Mouse (Mus musculus): ENCODE data around the gene Mpst. TPM values are rescaled to one million over a fixed set of nuclear protein-coding genes. Genes with fewer than 3 reads are reported as not detected.
A peak's percentile ranks its signal among the peaks of the same experiment; 100 is the strongest.

Gene Mpst
- polyA plus RNA-seq, 1 experiment, result 72.9 TPM

DNA sequence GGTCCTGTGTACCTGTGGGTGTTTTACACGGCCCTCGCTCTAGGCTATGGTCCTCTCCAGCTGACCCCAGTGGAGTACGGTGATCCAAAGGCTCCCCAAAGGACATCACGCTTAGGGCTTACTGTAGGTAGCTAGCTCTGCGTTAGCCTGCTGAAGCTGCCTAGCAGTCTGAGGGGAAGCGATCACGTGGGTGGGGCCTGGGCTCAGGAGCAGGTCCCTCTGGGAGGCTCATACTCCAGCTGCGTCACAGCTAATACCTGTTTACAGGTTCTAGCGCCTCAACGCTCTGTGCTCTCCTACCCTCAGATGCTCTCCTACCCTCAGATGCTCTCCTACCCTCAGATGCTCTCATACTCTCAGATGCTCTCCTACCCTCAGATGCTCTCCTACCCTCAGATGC lies 24.7 kb downstream of the Mpst start:
- no peak overlapping the region for H3K4me3 ChIP-seq (ENCODE audit: insufficient read depth, low read length)
- H3K4me1 ChIP-seq (ENCODE audit: control insufficient read depth, insufficient read depth, low read length), result peaks cover 4% of the 10 kb centered on the region; the same call in 1 of the 2 replicates
- no peak overlapping the region for H3K27ac ChIP-seq (ENCODE audit: insufficient read depth, low read length)
- TF ChIP-seq CTCF (IDR thresholded peaks at IDR 0.05; ENCODE audit: extremely low read depth, insufficient read depth, low read length) (no peak), POLR2A (IDR thresholded peaks at IDR 0.05; ENCODE audit: extremely low read depth, insufficient read depth, low read length) (no peak)

DNA sequence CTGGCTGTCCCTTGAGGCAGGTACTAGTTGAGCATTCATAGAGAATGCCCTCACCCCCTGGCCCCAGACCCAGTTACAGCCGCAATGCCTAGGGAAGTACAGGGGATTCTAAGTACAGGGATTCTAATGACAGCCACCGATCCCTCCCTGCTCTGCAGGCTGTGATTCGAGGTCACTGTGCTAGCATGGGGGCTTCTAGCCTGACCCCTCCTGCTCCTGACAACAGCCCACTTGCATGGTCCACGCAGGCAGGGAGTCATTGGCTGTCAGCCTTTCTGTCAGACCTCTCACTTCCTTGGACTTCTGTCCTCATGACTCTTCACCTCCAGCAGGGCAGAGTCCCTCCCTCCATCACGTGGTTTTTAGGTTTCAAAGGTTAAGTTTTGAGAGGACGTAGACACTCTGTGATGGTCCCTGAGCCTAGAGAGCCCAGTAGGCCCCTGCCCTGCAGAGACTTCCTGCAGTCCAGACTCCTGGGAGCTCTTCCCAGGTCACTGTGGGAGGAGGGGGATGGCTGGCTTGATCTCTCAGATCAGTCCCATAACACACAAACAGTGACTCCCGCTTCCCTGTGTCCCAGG lies 25.4 kb downstream of the Mpst start:
- H3K27ac ChIP-seq (ENCODE audit: insufficient read depth, low read length), result no peak overlapping the region
- TF ChIP-seq CTCF (IDR thresholded peaks at IDR 0.05; ENCODE audit: extremely low read depth, insufficient read depth, low read length) (no peak), POLR2A (IDR thresholded peaks at IDR 0.05; ENCODE audit: extremely low read depth, insufficient read depth, low read length) (no peak)

DNA sequence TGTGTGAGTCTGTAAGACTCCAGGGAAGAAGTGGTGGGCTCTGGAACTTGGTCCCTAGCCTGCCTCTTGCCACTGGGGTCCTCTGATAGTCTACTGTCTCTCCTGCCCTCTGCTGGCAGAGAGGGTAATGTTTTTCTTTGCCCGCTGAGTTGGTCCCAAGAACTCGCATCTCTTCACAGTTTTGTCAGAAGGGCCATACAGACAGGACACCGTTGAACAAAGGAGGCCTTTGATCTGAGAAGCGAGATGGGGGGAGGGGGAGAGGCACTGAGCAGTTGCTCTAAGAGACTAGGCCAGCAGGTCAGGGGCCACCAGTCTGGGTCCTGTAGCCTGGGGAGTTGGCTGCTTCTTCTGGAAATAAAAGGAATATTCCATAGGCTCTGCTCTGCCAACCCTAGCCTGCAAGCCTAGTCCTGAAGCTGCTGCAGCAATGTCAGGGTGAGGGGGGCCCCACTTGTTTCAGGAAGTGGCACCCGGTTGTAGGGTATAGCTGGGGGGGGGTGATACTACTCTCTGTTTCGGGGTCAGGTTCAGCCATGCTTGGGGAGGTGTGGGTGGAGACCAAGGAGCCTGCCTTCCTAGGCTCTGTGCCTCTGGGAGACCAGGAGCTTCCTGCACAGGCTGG lies 28.8 kb downstream of the Mpst start:
- TF ChIP-seq POLR2A (IDR thresholded peaks at IDR 0.05; ENCODE audit: extremely low read depth, insufficient read depth, low read length) (no peak), CTCF (IDR thresholded peaks at IDR 0.05; ENCODE audit: extremely low read depth, insufficient read depth, low read length) (peak; percentile 78)
- peaks cover 10% of the 10 kb centered on the region for H3K4me1 ChIP-seq (ENCODE audit: control insufficient read depth, insufficient read depth, low read length)
- 0 out of 2 replicates have a peak overlapping the region, but pooled peaks have one; percentile 5 for H3K27ac ChIP-seq (ENCODE audit: insufficient read depth, low read length)
- H3K4me3 ChIP-seq (ENCODE audit: insufficient read depth, low read length), result no peak overlapping the region

More for the DNA sequence above, 25.4 kb downstream of the Mpst start:
- H3K4me3 ChIP-seq (ENCODE audit: insufficient read depth, low read length), result no peak overlapping the region
- H3K4me1 ChIP-seq (ENCODE audit: control insufficient read depth, insufficient read depth, low read length), result peaks cover 7% of the 10 kb centered on the region

DNA sequence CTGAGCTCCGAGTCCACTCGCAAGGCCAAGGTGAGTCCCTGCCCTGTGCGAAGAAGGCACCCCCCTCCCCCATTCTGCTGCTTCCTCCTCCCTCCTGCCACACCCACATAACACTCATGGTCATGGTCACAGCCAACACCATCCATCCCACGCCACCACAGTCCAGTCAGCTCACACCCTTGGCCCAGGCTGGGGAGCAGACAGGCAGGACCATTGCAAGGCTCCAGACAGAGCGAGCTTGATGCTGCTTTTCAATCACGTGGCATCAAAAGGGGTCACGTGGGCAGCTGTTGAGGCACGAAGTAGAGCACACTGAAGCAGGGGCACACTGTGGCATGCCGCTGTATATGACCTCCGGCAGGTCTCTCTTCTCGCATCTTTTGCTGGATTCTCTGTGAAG lies 29.5 kb downstream of the Mpst start:
- Histone ChIP-seq H3K4me3 (ENCODE audit: insufficient read depth, low read length) (no peak overlapping the region), H3K27ac (ENCODE audit: insufficient read depth, low read length) (no peak overlapping the region), H3K4me1 (ENCODE audit: control insufficient read depth, insufficient read depth, low read length) (peaks cover 10% of the 10 kb centered on the region)
- TF ChIP-seq POLR2A (IDR thresholded peaks at IDR 0.05; ENCODE audit: extremely low read depth, insufficient read depth, low read length), result 0 out of 2 replicates have a peak, but pooled peaks have one; percentile 5
- no peak for TF ChIP-seq CTCF (IDR thresholded peaks at IDR 0.05; ENCODE audit: extremely low read depth, insufficient read depth, low read length)

DNA sequence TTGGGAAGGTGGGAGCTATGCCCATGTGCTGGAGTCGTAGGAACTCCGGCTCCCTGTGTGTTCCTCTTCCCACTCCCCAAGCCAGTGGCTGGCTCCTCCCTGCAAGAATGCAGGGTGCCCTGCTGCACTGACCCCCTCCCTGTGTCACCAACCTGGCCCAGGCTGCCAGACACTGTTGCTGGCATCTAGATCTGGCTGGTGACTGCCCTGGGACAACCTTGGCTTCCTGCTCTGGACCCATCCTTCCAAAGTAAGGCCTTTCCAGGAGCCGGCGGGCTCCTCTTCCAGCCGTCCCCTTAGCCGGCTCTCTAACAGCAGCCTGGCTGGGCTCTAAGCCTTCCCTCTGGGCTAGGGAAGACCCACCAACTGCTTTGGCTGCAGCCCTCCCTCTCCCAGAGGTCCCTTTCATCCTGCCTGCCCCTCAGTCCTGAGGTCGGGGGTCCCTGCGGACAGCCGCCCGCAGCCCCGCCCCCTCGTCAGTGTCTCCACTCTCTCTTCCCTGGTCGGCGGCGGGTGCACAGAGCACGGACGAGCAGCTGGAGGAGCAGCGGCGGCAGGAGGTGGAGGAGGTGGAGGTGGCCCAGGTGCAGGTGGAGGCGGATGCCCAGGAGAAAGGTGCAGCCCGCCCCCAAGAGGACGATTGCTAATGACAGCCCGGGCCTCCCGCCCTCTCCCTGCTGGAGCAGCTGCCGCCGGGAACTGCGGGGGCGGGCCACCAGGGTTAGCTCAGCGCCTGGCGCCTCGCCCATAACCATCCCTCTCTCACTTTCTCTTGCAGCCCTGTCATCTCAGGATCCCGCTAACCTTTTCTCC lies 30.4 kb downstream of the Mpst start:
- H3K4me3 ChIP-seq (ENCODE audit: insufficient read depth, low read length), result no peak overlapping the region
- peak overlapping the region; percentile 94 for H3K27ac ChIP-seq (ENCODE audit: insufficient read depth, low read length)
- TF ChIP-seq POLR2A (IDR thresholded peaks at IDR 0.05; ENCODE audit: extremely low read depth, insufficient read depth, low read length) (no peak), CTCF (IDR thresholded peaks at IDR 0.05; ENCODE audit: extremely low read depth, insufficient read depth, low read length) (no peak)

DNA sequence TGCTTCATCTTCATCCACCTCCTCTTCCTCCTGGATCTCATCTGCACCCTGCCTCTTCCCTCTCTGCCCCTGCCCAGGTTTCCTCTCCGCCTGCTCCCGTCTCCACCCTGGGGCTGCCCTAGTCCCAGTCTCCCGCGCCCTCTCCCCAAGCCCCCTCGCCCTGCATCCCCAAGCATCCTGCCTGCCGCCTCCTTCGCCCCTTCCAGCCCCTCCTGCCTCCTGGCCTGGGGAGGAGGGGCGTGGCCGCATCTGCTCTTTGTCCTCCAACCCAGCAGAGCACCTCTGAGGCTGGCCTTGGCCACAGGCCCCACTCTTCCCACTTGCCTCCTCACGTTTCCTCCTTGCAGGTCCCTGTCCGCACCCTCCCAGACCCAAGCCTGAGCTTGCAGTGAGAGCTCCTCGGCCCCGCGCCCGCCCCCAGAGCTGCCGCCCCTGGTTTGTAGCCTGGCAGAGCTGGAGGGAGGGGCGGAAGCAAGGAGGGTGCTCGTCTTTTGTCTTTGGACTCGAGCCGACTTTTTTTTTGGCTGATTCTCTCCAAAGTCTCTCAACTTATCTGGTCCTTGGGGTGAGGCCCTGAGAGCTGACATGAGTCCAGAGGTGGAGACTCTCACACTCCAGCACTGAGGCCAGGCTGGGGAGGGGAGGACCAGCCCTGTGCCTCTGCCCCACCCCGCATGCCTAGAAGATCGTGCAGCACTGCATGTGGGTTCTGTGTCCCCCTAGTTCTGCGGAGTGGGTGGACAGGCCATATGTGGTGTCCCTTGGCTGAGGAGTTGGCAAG lies 31.2 kb downstream of the Mpst start:
- TF ChIP-seq POLR2A (IDR thresholded peaks at IDR 0.05; ENCODE audit: extremely low read depth, insufficient read depth, low read length), result no peak
- no peak for TF ChIP-seq CTCF (IDR thresholded peaks at IDR 0.05; ENCODE audit: extremely low read depth, insufficient read depth, low read length)
- Histone ChIP-seq H3K4me1 (ENCODE audit: control insufficient read depth, insufficient read depth, low read length) (peaks cover 10% of the 10 kb centered on the region), H3K4me3 (ENCODE audit: insufficient read depth, low read length) (no peak overlapping the region), H3K27ac (ENCODE audit: insufficient read depth, low read length) (peak overlapping the region; percentile 83)

More for the DNA sequence above, 30.4 kb downstream of the Mpst start:
- H3K4me1 ChIP-seq (ENCODE audit: control insufficient read depth, insufficient read depth, low read length), result peaks cover 10% of the 10 kb centered on the region

DNA sequence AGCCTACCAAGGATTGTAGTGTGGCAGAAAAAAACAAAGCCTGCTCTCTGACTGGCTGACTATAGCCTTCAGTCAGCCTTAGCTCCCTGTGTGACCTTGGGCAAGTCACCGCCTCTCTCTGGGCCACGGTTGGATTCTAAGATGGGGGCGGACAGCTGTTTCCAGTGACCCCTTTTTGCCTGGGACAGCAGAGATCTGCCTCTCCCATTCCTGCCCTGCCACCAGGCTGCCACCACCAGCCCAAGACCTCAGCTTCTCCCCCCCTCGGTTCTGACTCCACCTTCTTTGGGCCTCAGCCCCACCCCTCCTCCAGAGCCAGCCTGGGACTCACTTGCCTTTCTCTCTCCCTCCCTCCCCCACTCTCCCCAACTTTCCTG lies 31.8 kb downstream of the Mpst start:
- Histone ChIP-seq H3K27ac (ENCODE audit: insufficient read depth, low read length) (no peak overlapping the region), H3K4me1 (ENCODE audit: control insufficient read depth, insufficient read depth, low read length) (peaks cover 10% of the 10 kb centered on the region), H3K4me3 (ENCODE audit: insufficient read depth, low read length) (no peak overlapping the region)
- TF ChIP-seq POLR2A (IDR thresholded peaks at IDR 0.05; ENCODE audit: extremely low read depth, insufficient read depth, low read length) (no peak), CTCF (IDR thresholded peaks at IDR 0.05; ENCODE audit: extremely low read depth, insufficient read depth, low read length) (no peak)

DNA sequence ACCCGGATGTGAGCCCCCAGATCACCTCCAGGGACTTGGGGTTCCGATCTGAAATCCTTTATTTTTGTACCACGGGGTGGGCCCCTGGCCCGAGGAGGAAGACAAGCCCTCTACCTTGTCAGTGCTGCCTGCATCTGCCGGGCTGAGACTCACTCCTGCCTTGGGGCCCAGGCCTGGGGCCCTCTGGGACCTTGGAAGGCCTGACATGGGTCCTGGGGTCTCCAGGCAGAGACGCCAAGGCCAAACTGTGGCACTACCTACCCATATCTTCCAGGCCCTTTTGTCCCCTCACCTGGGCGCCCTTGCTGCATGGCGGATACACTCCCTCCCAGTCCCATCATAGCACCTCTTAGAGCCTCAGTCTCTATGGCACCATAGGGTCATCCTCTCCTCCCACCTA lies 32.3 kb downstream of the Mpst start:
- H3K4me1 ChIP-seq (ENCODE audit: control insufficient read depth, insufficient read depth, low read length), result peaks cover 10% of the 10 kb centered on the region
- H3K4me3 ChIP-seq (ENCODE audit: insufficient read depth, low read length), result no peak overlapping the region
- no peak overlapping the region for H3K27ac ChIP-seq (ENCODE audit: insufficient read depth, low read length)
- TF ChIP-seq CTCF (IDR thresholded peaks at IDR 0.05; ENCODE audit: extremely low read depth, insufficient read depth, low read length) (no peak), POLR2A (IDR thresholded peaks at IDR 0.05; ENCODE audit: extremely low read depth, insufficient read depth, low read length) (no peak)

DNA sequence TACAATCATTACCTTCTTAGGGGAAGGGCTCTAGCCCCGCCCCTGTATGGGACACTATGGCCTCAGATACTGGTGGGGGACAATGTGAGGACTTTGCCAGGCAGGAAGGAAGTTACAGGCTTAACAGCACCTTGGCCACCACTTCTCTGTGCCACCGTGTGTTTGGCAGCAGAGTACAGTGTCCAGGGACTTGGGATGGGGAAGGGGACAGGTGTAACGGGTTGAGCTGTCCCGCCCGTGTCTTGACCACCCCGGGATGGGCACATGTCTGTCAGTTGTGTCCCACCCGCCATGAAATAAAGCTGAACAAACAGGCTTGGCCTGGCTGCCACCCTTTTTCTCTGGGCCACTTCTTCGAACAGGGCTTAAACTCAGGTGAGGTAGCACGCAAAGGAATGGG lies 32.8 kb downstream of the Mpst start:
- TF ChIP-seq CTCF (IDR thresholded peaks at IDR 0.05; ENCODE audit: extremely low read depth, insufficient read depth, low read length), result no peak
- Histone ChIP-seq H3K4me1 (ENCODE audit: control insufficient read depth, insufficient read depth, low read length) (peaks cover 10% of the 10 kb centered on the region), H3K27ac (ENCODE audit: insufficient read depth, low read length) (no peak overlapping the region), H3K4me3 (ENCODE audit: insufficient read depth, low read length) (no peak overlapping the region)
